8 mouse cellular contexts compared by ENCODE assay signal in genomic region chr3:96172197-96173178, GRCm38 (mm10). TPM values are rescaled to one million over a fixed set of nuclear protein-coding genes. Genes with fewer than 3 reads are reported as not detected.
DNase-seq lines count a peak whose midpoint lies in the region; ATAC-seq and TF ChIP-seq lines count a peak whose summit lies in the region.

Sf3b4 (plus strand) TSS chr3:96172332.

- peak; percentile 88 for ATAC-seq in embryonic facial prominence, embryonic 11.5 days (replicated peaks; ENCODE audit: insufficient number of reproducible peaks, low FRiP score, low TSS enrichment, low read depth)
- ATAC-seq in limb, embryonic 14.5 days (ENCODE audit: low FRiP score, low read depth), result peak; percentile 94
- ATAC-seq in midbrain, postnatal 0 days (ENCODE audit: low FRiP score), result peak; percentile 95

- H3K9ac ChIP-seq in embryonic facial prominence, embryonic 11.5 days (replicated peaks; ENCODE audit: low read length), result peak within 1 kb of the TSS; percentile 89
- H3K9ac ChIP-seq in limb, embryonic 14.5 days (ENCODE audit: low read depth, low read length, severe bottlenecking), result peak within 1 kb of the TSS; percentile 71
- peak within 1 kb of the TSS; percentile 71 for H3K9ac ChIP-seq in midbrain, postnatal 0 days (replicated peaks; ENCODE audit: low read length, poor library complexity, severe bottlenecking)

- under 1% methylated on average over 56 of the region's 58 CpGs for WGBS in embryonic facial prominence, embryonic 11.5 days
- under 1% methylated on average over 58 of the region's 58 CpGs for whole genome bisulfite sequencing in kidney, adult 2 months
- WGBS in limb, embryonic 14.5 days, result under 1% methylated on average over 55 of the region's 58 CpGs
- WGBS in midbrain, postnatal 0 days, result under 1% methylated on average over 58 of the region's 58 CpGs

- H3K9me3 ChIP-seq in embryonic facial prominence, embryonic 11.5 days (replicated peaks; ENCODE audit: control insufficient read depth, low read length), result no peaks in the 10 kb centered on the region
- no peaks in the 10 kb centered on the region for H3K9me3 ChIP-seq in limb, embryonic 14.5 days (ENCODE audit: control insufficient read depth, low read length)
- H3K9me3 ChIP-seq in midbrain, postnatal 0 days (ENCODE audit: low read length), result no peaks in the 10 kb centered on the region

- H3K4me1 ChIP-seq in embryonic facial prominence, embryonic 11.5 days (ENCODE audit: control insufficient read depth, insufficient read depth, low read length), result no peaks in the 10 kb centered on the region
- peaks cover 14% of the 10 kb centered on the region; the same call in 1 of the 2 replicates for H3K4me1 ChIP-seq in kidney, adult 2 months (ENCODE audit: control insufficient read depth, insufficient read depth, low read length)
- peaks cover 12% of the 10 kb centered on the region for H3K4me1 ChIP-seq in limb, embryonic 14.5 days (ENCODE audit: control insufficient read depth, insufficient read depth, low read length)
- no peaks in the 10 kb centered on the region for H3K4me1 ChIP-seq in midbrain, postnatal 0 days (ENCODE audit: insufficient read depth, low read length)

- no peak for TF ChIP-seq CTCF in kidney, adult 2 months (conservative IDR thresholded peaks at IDR 0.05; ENCODE audit: insufficient read depth, insufficient read length, low read depth, low read length)
- no peak for TF ChIP-seq CTCF in midbrain, postnatal 0 days (IDR thresholded peaks at IDR 0.05)

- peak; percentile 95 for DNase-seq in 3134 (ENCODE audit: extremely low read depth, insufficient read length, low spot score)
- DNase-seq in adrenal gland, postnatal 14 days, result peak; percentile 93
- peak; percentile 93 for DNase-seq in embryonic facial prominence, embryonic 11.5 days (ENCODE audit: low spot score)
- peak; percentile 99 for DNase-seq in heart, adult 11 months
- peak; percentile 92 for DNase-seq in kidney, adult 2 months
- peak; percentile 94 for DNase-seq in limb, embryonic 14.5 days (ENCODE audit: low spot score)
- peak; percentile 96 for DNase-seq in midbrain, postnatal 0 days (ENCODE audit: low spot score)
- DNase-seq in spleen, postnatal 14 days (ENCODE audit: low spot score in 2 of 2), result peak; percentile 70 to 78

- peak; percentile 88 for TF ChIP-seq POLR2A in kidney, adult 2 months (IDR thresholded peaks at IDR 0.05; ENCODE audit: low read depth, low read length)
- TF ChIP-seq POLR2A in limb, embryonic 14.5 days (IDR thresholded peaks at IDR 0.05; ENCODE audit: borderline replicate concordance, extremely low read depth, insufficient read depth, insufficient read length), result peak; percentile 91; the same call in 1 of the 2 replicates

- peak within 1 kb of the TSS; percentile 87 for H3K4me3 ChIP-seq in embryonic facial prominence, embryonic 11.5 days (ENCODE audit: low read depth, low read length)
- peak within 1 kb of the TSS; percentile 96 for H3K4me3 ChIP-seq in kidney, adult 2 months (ENCODE audit: insufficient read depth, low read depth, low read length)
- H3K4me3 ChIP-seq in limb, embryonic 14.5 days (replicated peaks; ENCODE audit: low read length), result peak within 1 kb of the TSS; percentile 90
- peak within 1 kb of the TSS; percentile 92 for H3K4me3 ChIP-seq in midbrain, postnatal 0 days (ENCODE audit: low read depth, low read length)

- H3K4me2 ChIP-seq in embryonic facial prominence, embryonic 11.5 days (ENCODE audit: low read depth, low read length), result peak within 1 kb of the TSS; percentile 89
- peak within 1 kb of the TSS; percentile 85 for H3K4me2 ChIP-seq in limb, embryonic 14.5 days (replicated peaks; ENCODE audit: low read depth, low read length, severe bottlenecking)
- peak within 1 kb of the TSS; percentile 94 for H3K4me2 ChIP-seq in midbrain, postnatal 0 days (ENCODE audit: low read depth, low read length, poor library complexity, severe bottlenecking)

- no peaks in the 10 kb centered on the region for H3K27me3 ChIP-seq in embryonic facial prominence, embryonic 11.5 days (ENCODE audit: control insufficient read depth, insufficient read depth, low read length)
- no peaks in the 10 kb centered on the region for H3K27me3 ChIP-seq in kidney, adult 2 months (replicated peaks; ENCODE audit: control insufficient read depth, insufficient read depth, low read length)
- no peaks in the 10 kb centered on the region for H3K27me3 ChIP-seq in limb, embryonic 14.5 days (ENCODE audit: control insufficient read depth, insufficient read depth, low read length)
- no peaks in the 10 kb centered on the region for H3K27me3 ChIP-seq in midbrain, postnatal 0 days (ENCODE audit: insufficient read depth, low read length)

- peaks cover 2% of the 10 kb centered on the region; the same call in 1 of the 2 replicates for H3K36me3 ChIP-seq in embryonic facial prominence, embryonic 11.5 days (replicated peaks; ENCODE audit: control insufficient read depth, insufficient read depth, low read depth, low read length)
- peaks cover 3% of the 10 kb centered on the region for H3K36me3 ChIP-seq in kidney, adult 2 months (ENCODE audit: control insufficient read depth, insufficient read depth, low read length)
- peaks cover 45% of the 10 kb centered on the region for H3K36me3 ChIP-seq in limb, embryonic 14.5 days (ENCODE audit: control insufficient read depth, insufficient read depth, low read length)
- H3K36me3 ChIP-seq in midbrain, postnatal 0 days (ENCODE audit: insufficient read depth, low read length), result peaks cover 7% of the 10 kb centered on the region; the same call in 1 of the 2 replicates

- peak within 1 kb of the TSS; percentile 97 for H3K27ac ChIP-seq in embryonic facial prominence, embryonic 11.5 days (replicated peaks; ENCODE audit: low read depth, low read length)
- peak within 1 kb of the TSS; percentile 96 for H3K27ac ChIP-seq in kidney, adult 2 months (ENCODE audit: insufficient read depth, low read depth, low read length)
- peak within 1 kb of the TSS; percentile 97 for H3K27ac ChIP-seq in limb, embryonic 14.5 days (replicated peaks; ENCODE audit: low read depth, low read length)
- H3K27ac ChIP-seq in midbrain, postnatal 0 days (ENCODE audit: low read depth, low read length), result peak within 1 kb of the TSS; percentile 94

RNA-seq across cellular contexts. Expression of gene Sf3b4, which starts in this region (rescaled TPM):
- 52.0 and 57.5 TPM in 2 replicates for total RNA-seq in adrenal gland, postnatal 14 days (2021)
- 212 and 232 TPM in 2 replicates for polyA plus RNA-seq in embryonic facial prominence, embryonic 11.5 days (2014; fragmentation: Nextera tagmentation; extraction: Ambion mirVana)
- polyA plus RNA-seq in kidney, adult 2 months (2012; rRNA removed), result 52.6 and 57.3 TPM in 2 replicates
- polyA plus RNA-seq in limb, embryonic 14.5 days (2012; rRNA removed), result 126 and 185 TPM in 2 replicates
- polyA plus RNA-seq in limb, embryonic 14.5 days (2014; fragmentation: Nextera tagmentation; extraction: Ambion mirVana), result 173 and 179 TPM in 2 replicates
- 70.3 and 79.1 TPM in 2 replicates for total RNA-seq in midbrain, postnatal 0 days (2014; rRNA removed)
- polyA plus RNA-seq in midbrain, postnatal 0 days (2015; fragmentation: Nextera tagmentation; extraction: Ambion mirVana), result 156 and 158 TPM in 2 replicates

Comparison
In these comparisons a context has a peak if more than half of its experiments do, and no peak if none do; other contexts are left out.
1. Peak in every context shown above with its lines: DNase-seq, ATAC-seq, H3K4me3 ChIP-seq and H3K27ac ChIP-seq.